Mouse (Mus musculus): ENCODE results near the gene Ace3. TPM values are rescaled to one million over a fixed set of nuclear protein-coding genes. Genes with fewer than 3 reads are reported as not detected.
A peak's percentile ranks its signal among the peaks of the same experiment; 100 is the strongest.

Ace3 gene
- total RNA-seq (2014; rRNA removed; ENCODE audit: low replicate concordance) (not detected in 2 replicates), polyA plus RNA-seq (2015; fragmentation: Nextera tagmentation; extraction: Ambion mirVana) (not detected in 2 replicates)

- Histone ChIP-seq H3K36me3 (replicated peaks; ENCODE audit: control insufficient read depth, insufficient read depth, low read length) (no peaks in the 10 kb centered on the region), H3K27ac (ENCODE audit: low read depth) (no peak within 1 kb of the TSS), H3K27me3 (ENCODE audit: control insufficient read depth, insufficient read depth, low read length) (no peaks in the 10 kb centered on the region), H3K4me2 (ENCODE audit: low read depth, low read length) (no peak within 1 kb of the TSS), H3K4me3 (ENCODE audit: low read depth, low read length) (no peak within 1 kb of the TSS), H3K9me3 (replicated peaks; ENCODE audit: control insufficient read depth, low read length) (no peaks in the 10 kb centered on the region), H3K9ac (replicated peaks; ENCODE audit: low read depth, low read length) (no peak within 1 kb of the TSS), H3K4me1 (ENCODE audit: control insufficient read depth, insufficient read depth) (no peaks in the 10 kb centered on the region)
- DNase-seq (ENCODE audit: low spot score) (no peak), ATAC-seq (ENCODE audit: insufficient read depth, low read depth) (no peak)
- TF ChIP-seq EP300 (IDR thresholded peaks at IDR 0.05; ENCODE audit: low read depth) (no peak), CTCF (IDR thresholded peaks at IDR 0.05; ENCODE audit: low read depth) (no peak)
- whole genome bisulfite sequencing, result 91% methylated on average over 3 of the region's 3 CpGs
Measured at GRCm38 (mm10) chr11:105994375-105994774, at the start of gene Ace3. Ace3 (plus strand) TSS chr11:105994675.

GRCm38 (mm10) chr11:105944770-105945672 is 49.5 kb upstream of the Ace3 start:
- Histone ChIP-seq H3K36me3 (replicated peaks; ENCODE audit: control insufficient read depth, insufficient read depth, low read length) (no peaks in the 10 kb centered on the region), H3K4me2 (ENCODE audit: low read depth, low read length) (peak overlapping the region; percentile 94), H3K9ac (replicated peaks; ENCODE audit: low read depth, low read length) (no peak overlapping the region), H3K4me1 (ENCODE audit: control insufficient read depth, insufficient read depth) (peaks cover 6% of the 10 kb centered on the region; the same call in 1 of the 2 replicates), H3K27ac (ENCODE audit: low read depth) (peak overlapping the region; percentile 83), H3K9me3 (replicated peaks; ENCODE audit: control insufficient read depth, low read length) (no peaks in the 10 kb centered on the region), H3K27me3 (ENCODE audit: control insufficient read depth, insufficient read depth, low read length) (0 out of 2 replicates have a peak, but pooled peaks cover 7% of the 10 kb centered on the region), H3K4me3 (ENCODE audit: low read depth, low read length) (peak overlapping the region; percentile 54)
- DNase-seq (ENCODE audit: low spot score), result peak; percentile 57
- ATAC-seq (ENCODE audit: insufficient read depth, low read depth), result peak; percentile 68
- TF ChIP-seq EP300 (IDR thresholded peaks at IDR 0.05; ENCODE audit: low read depth), result no peak; the same call in 1 of the 2 replicates
- no peak for TF ChIP-seq CTCF (IDR thresholded peaks at IDR 0.05; ENCODE audit: low read depth)
- 59% methylated on average over 16 of the region's 16 CpGs for WGBS

- DNase-seq (ENCODE audit: low spot score) (no peak), ATAC-seq (ENCODE audit: insufficient read depth, low read depth) (no peak)
- H3K9ac ChIP-seq (replicated peaks; ENCODE audit: low read depth, low read length), result no peak overlapping the region
- no peak overlapping the region for H3K4me3 ChIP-seq (ENCODE audit: low read depth, low read length)
- H3K9me3 ChIP-seq (replicated peaks; ENCODE audit: control insufficient read depth, low read length), result no peaks in the 10 kb centered on the region
- TF ChIP-seq CTCF (IDR thresholded peaks at IDR 0.05; ENCODE audit: low read depth) (no peak), EP300 (IDR thresholded peaks at IDR 0.05; ENCODE audit: low read depth) (no peak)
- WGBS, result 52% methylated on average over 11 of the region's 11 CpGs
- H3K4me2 ChIP-seq (ENCODE audit: low read depth, low read length), result no peak overlapping the region
- peaks cover 6% of the 10 kb centered on the region; the same call in 1 of the 2 replicates for H3K4me1 ChIP-seq (ENCODE audit: control insufficient read depth, insufficient read depth)
- H3K27ac ChIP-seq (ENCODE audit: low read depth), result no peak overlapping the region
- 0 out of 2 replicates have a peak, but pooled peaks cover 4% of the 10 kb centered on the region for H3K27me3 ChIP-seq (ENCODE audit: control insufficient read depth, insufficient read depth, low read length)
- no peaks in the 10 kb centered on the region for H3K36me3 ChIP-seq (replicated peaks; ENCODE audit: control insufficient read depth, insufficient read depth, low read length)
Measured at GRCm38 (mm10) chr11:105946694-105947154, 47.8 kb upstream of the Ace3 start.

GRCm38 (mm10) chr11:105948255-105948654 is 46.2 kb upstream of the Ace3 start:
- no peak for TF ChIP-seq EP300 (IDR thresholded peaks at IDR 0.05; ENCODE audit: low read depth)
- no peak for TF ChIP-seq CTCF (IDR thresholded peaks at IDR 0.05; ENCODE audit: low read depth)

GRCm38 (mm10) chr11:105950519-105950918 is 44.0 kb upstream of the Ace3 start:
- Histone ChIP-seq H3K27ac (ENCODE audit: low read depth) (no peak overlapping the region), H3K4me1 (ENCODE audit: control insufficient read depth, insufficient read depth) (no peaks in the 10 kb centered on the region; the same call in 1 of the 2 replicates), H3K9ac (replicated peaks; ENCODE audit: low read depth, low read length) (no peak overlapping the region), H3K9me3 (replicated peaks; ENCODE audit: control insufficient read depth, low read length) (no peaks in the 10 kb centered on the region), H3K4me3 (ENCODE audit: low read depth, low read length) (no peak overlapping the region), H3K36me3 (replicated peaks; ENCODE audit: control insufficient read depth, insufficient read depth, low read length) (no peaks in the 10 kb centered on the region), H3K4me2 (ENCODE audit: low read depth, low read length) (no peak overlapping the region), H3K27me3 (ENCODE audit: control insufficient read depth, insufficient read depth, low read length) (0 out of 2 replicates have a peak, but pooled peaks cover 4% of the 10 kb centered on the region)
- 51% methylated on average over 4 of the region's 4 CpGs for WGBS
- no peak for TF ChIP-seq CTCF (IDR thresholded peaks at IDR 0.05; ENCODE audit: low read depth)
- no peak for TF ChIP-seq EP300 (IDR thresholded peaks at IDR 0.05; ENCODE audit: low read depth)
- no peak for ATAC-seq (ENCODE audit: insufficient read depth, low read depth)
- no peak for DNase-seq (ENCODE audit: low spot score)

More at GRCm38 (mm10) chr11:105948255-105948654, 46.2 kb upstream of the Ace3 start:
- Histone ChIP-seq H3K27me3 (ENCODE audit: control insufficient read depth, insufficient read depth, low read length) (0 out of 2 replicates have a peak, but pooled peaks cover 4% of the 10 kb centered on the region), H3K36me3 (replicated peaks; ENCODE audit: control insufficient read depth, insufficient read depth, low read length) (no peaks in the 10 kb centered on the region), H3K27ac (ENCODE audit: low read depth) (no peak overlapping the region), H3K4me2 (ENCODE audit: low read depth, low read length) (no peak overlapping the region), H3K9ac (replicated peaks; ENCODE audit: low read depth, low read length) (no peak overlapping the region), H3K4me3 (ENCODE audit: low read depth, low read length) (no peak overlapping the region), H3K9me3 (replicated peaks; ENCODE audit: control insufficient read depth, low read length) (no peaks in the 10 kb centered on the region), H3K4me1 (ENCODE audit: control insufficient read depth, insufficient read depth) (peaks cover 6% of the 10 kb centered on the region; the same call in 1 of the 2 replicates)
- ATAC-seq (ENCODE audit: insufficient read depth, low read depth), result no peak
- whole genome bisulfite sequencing, result 53% methylated on average over 2 of the region's 2 CpGs
- DNase-seq (ENCODE audit: low spot score), result no peak
